Mouse (Mus musculus): ENCODE measurements around the gene Cabp1.
A peak's percentile ranks its signal among the peaks of the same experiment; 100 is the strongest.
"Not testable (repeated sequence)": the region's sequence is repeated elsewhere in the genome, so short reads cannot be mapped to it uniquely, and the experiment has no call there.

The Cabp1 gene

GRCm38 (mm10) chr5:115152132-115152956, 41.8 kb downstream of the Cabp1 start:
- no peak for DNase-seq (ENCODE audit: low spot score in 2 of 2)

- no peak for DNase-seq (ENCODE audit: low spot score in 2 of 2)
Observed at GRCm38 (mm10) chr5:115151457-115151856, 42.7 kb downstream of the Cabp1 start.

- DNase-seq (ENCODE audit: low spot score in 2 of 2) = no peak
Observed at GRCm38 (mm10) chr5:115150991-115151390, 43.2 kb downstream of the Cabp1 start.

GRCm38 (mm10) chr5:115149675-115150459, 44.3 kb downstream of the Cabp1 start:
- DNase-seq (ENCODE audit: low spot score in 2 of 2) = no peak

- not testable (repeated sequence) for DNase-seq (ENCODE audit: low spot score in 2 of 2)
Observed at GRCm38 (mm10) chr5:115148872-115149271, 45.3 kb downstream of the Cabp1 start.

GRCm38 (mm10) chr5:115148378-115148777, 45.8 kb downstream of the Cabp1 start:
- no peak for DNase-seq (ENCODE audit: low spot score in 2 of 2)

- no peak for DNase-seq (ENCODE audit: low spot score in 2 of 2)
Observed at GRCm38 (mm10) chr5:115147388-115147787, 46.8 kb downstream of the Cabp1 start.

GRCm38 (mm10) chr5:115146747-115147130, 47.4 kb downstream of the Cabp1 start:
- no peak for DNase-seq (ENCODE audit: low spot score in 2 of 2)

- no peak for DNase-seq (ENCODE audit: low spot score in 2 of 2)
Observed at GRCm38 (mm10) chr5:115145976-115146746, 48.0 kb downstream of the Cabp1 start.

- no peak for DNase-seq (ENCODE audit: low spot score in 2 of 2)
Observed at GRCm38 (mm10) chr5:115145253-115145968, 48.8 kb downstream of the Cabp1 start.

- no peak for DNase-seq (ENCODE audit: low spot score in 2 of 2)
Observed at GRCm38 (mm10) chr5:115144471-115144870, 49.7 kb downstream of the Cabp1 start.

- no peak for DNase-seq (ENCODE audit: low spot score in 2 of 2)
Observed at GRCm38 (mm10) chr5:115143552-115143951, 50.6 kb downstream of the Cabp1 start.

- DNase-seq (ENCODE audit: low spot score in 2 of 2) = no peak
Observed at GRCm38 (mm10) chr5:115142166-115142697, 51.9 kb downstream of the Cabp1 start.

GRCm38 (mm10) chr5:115140726-115141125, 53.5 kb downstream of the Cabp1 start:
- no peak for DNase-seq (ENCODE audit: low spot score in 2 of 2)

- no peak for DNase-seq (ENCODE audit: low spot score in 2 of 2)
Observed at GRCm38 (mm10) chr5:115139124-115139523, 55.1 kb downstream of the Cabp1 start.

GRCm38 (mm10) chr5:115134234-115135165, 59.7 kb downstream of the Cabp1 start, which contains the start of gene Unc119b:
Gene Unc119b (minus strand): TSS chr5:115134975.
- peak; percentile 66 to 84 for DNase-seq (ENCODE audit: low spot score in 2 of 2)

GRCm38 (mm10) chr5:115133358-115134066, 60.7 kb downstream of the Cabp1 start:
- no peak for DNase-seq (ENCODE audit: low spot score in 2 of 2)

- DNase-seq (ENCODE audit: low spot score in 2 of 2) = no peak
Observed at GRCm38 (mm10) chr5:115132465-115132864, 61.7 kb downstream of the Cabp1 start.

GRCm38 (mm10) chr5:115129328-115129727, 64.9 kb downstream of the Cabp1 start:
- no peak for DNase-seq (ENCODE audit: low spot score in 2 of 2)
